Mouse (Mus musculus): ENCODE measurements at regions not wholly inside any gene's neighbourhood (a gene's known extent, or its start where the extent isn't known, plus 50 kb on each side); places are given as distances from the start of the nearest gene placed in this dataset.

GRCm38 (mm10) chr1:128663207-128663606, 71.1 kb upstream of the Cxcr4 start:
- WGBS (ENCODE audit: insufficient replicate concordance), result 77% methylated on average over 2 of the region's 2 CpGs
- DNase-seq (no peak), ATAC-seq (no peak)
- Histone ChIP-seq H3K4me1 (ENCODE audit: insufficient read depth) (no peaks in the 10 kb centered on the region), H3K27me3 (ENCODE audit: insufficient read depth, low read length) (no peaks in the 10 kb centered on the region), H3K27ac (ENCODE audit: low read depth) (no peak overlapping the region), H3K9me3 (ENCODE audit: low read length) (no peaks in the 10 kb centered on the region), H3K36me3 (replicated peaks; ENCODE audit: insufficient read depth, low read length) (no peaks in the 10 kb centered on the region), H3K9ac (replicated peaks) (no peak overlapping the region), H3K4me2 (ENCODE audit: low read depth, low read length) (no peak overlapping the region), H3K4me3 (ENCODE audit: low read depth, low read length) (no peak overlapping the region)
- TF ChIP-seq CTCF (IDR thresholded peaks at IDR 0.05; ENCODE audit: low read depth) (no peak), EP300 (IDR thresholded peaks at IDR 0.05; ENCODE audit: low read depth) (no peak)

- Histone ChIP-seq H3K4me3 (ENCODE audit: low read depth, low read length) (no peak overlapping the region), H3K4me1 (ENCODE audit: insufficient read depth) (no peaks in the 10 kb centered on the region), H3K36me3 (replicated peaks; ENCODE audit: insufficient read depth, low read length) (no peaks in the 10 kb centered on the region), H3K27ac (ENCODE audit: low read depth) (no peak overlapping the region), H3K9ac (replicated peaks) (no peak overlapping the region), H3K9me3 (ENCODE audit: low read length) (no peaks in the 10 kb centered on the region), H3K27me3 (ENCODE audit: insufficient read depth, low read length) (no peaks in the 10 kb centered on the region), H3K4me2 (ENCODE audit: low read depth, low read length) (no peak overlapping the region)
- TF ChIP-seq EP300 (IDR thresholded peaks at IDR 0.05; ENCODE audit: low read depth), result no peak
- DNase-seq, result no peak
- WGBS (ENCODE audit: insufficient replicate concordance), result 78% methylated on average over 1 of the region's 1 CpGs
- ATAC-seq, result no peak
These were observed 67.8 kb upstream of the Cxcr4 start for GRCm38 (mm10) chr1:128659857-128660256.

GRCm38 (mm10) chr1:128658802-128659201, 66.7 kb upstream of the Cxcr4 start:
- Histone ChIP-seq H3K4me2 (ENCODE audit: low read depth, low read length) (no peak overlapping the region), H3K9me3 (ENCODE audit: low read length) (no peaks in the 10 kb centered on the region), H3K27me3 (ENCODE audit: insufficient read depth, low read length) (no peaks in the 10 kb centered on the region), H3K4me1 (ENCODE audit: insufficient read depth) (0 out of 2 replicates have a peak, but pooled peaks cover 4% of the 10 kb centered on the region), H3K9ac (replicated peaks) (no peak overlapping the region), H3K4me3 (ENCODE audit: low read depth, low read length) (no peak overlapping the region), H3K27ac (ENCODE audit: low read depth) (no peak overlapping the region), H3K36me3 (replicated peaks; ENCODE audit: insufficient read depth, low read length) (no peaks in the 10 kb centered on the region)
- DNase-seq (no peak), ATAC-seq (no peak)
- WGBS (ENCODE audit: insufficient replicate concordance), result 19% methylated on average over 2 of the region's 2 CpGs
- no peak for TF ChIP-seq EP300 (IDR thresholded peaks at IDR 0.05; ENCODE audit: low read depth)
- TF ChIP-seq CTCF (IDR thresholded peaks at IDR 0.05; ENCODE audit: low read depth), result no peak

- H3K4me3 ChIP-seq (ENCODE audit: low read depth, low read length), result no peak overlapping the region
- TF ChIP-seq CTCF (IDR thresholded peaks at IDR 0.05; ENCODE audit: low read depth), result no peak
- no peaks in the 10 kb centered on the region for H3K36me3 ChIP-seq (replicated peaks; ENCODE audit: insufficient read depth, low read length)
- H3K4me1 ChIP-seq (ENCODE audit: insufficient read depth), result peaks cover 9% of the 10 kb centered on the region; the same call in 1 of the 2 replicates
- H3K27ac ChIP-seq (ENCODE audit: low read depth), result no peak overlapping the region
- DNase-seq (no peak), ATAC-seq (no peak)
- H3K9me3 ChIP-seq (ENCODE audit: low read length), result no peaks in the 10 kb centered on the region
- H3K4me2 ChIP-seq (ENCODE audit: low read depth, low read length), result no peak overlapping the region
- 51% methylated on average over 5 of the region's 5 CpGs for WGBS (ENCODE audit: insufficient replicate concordance)
- no peaks in the 10 kb centered on the region for H3K27me3 ChIP-seq (ENCODE audit: insufficient read depth, low read length)
- no peak overlapping the region for H3K9ac ChIP-seq (replicated peaks)
These were observed 62.2 kb upstream of the Cxcr4 start for GRCm38 (mm10) chr1:128654099-128654862.

- 64% methylated on average over 2 of the region's 2 CpGs for WGBS (ENCODE audit: insufficient replicate concordance)
- ATAC-seq, result no peak
- Histone ChIP-seq H3K4me3 (ENCODE audit: low read depth, low read length) (no peak overlapping the region), H3K9me3 (ENCODE audit: low read length) (no peaks in the 10 kb centered on the region), H3K4me1 (ENCODE audit: insufficient read depth) (peaks cover 9% of the 10 kb centered on the region; the same call in 1 of the 2 replicates), H3K9ac (replicated peaks) (no peak overlapping the region), H3K36me3 (replicated peaks; ENCODE audit: insufficient read depth, low read length) (no peaks in the 10 kb centered on the region), H3K4me2 (ENCODE audit: low read depth, low read length) (no peak overlapping the region), H3K27me3 (ENCODE audit: insufficient read depth, low read length) (no peaks in the 10 kb centered on the region), H3K27ac (ENCODE audit: low read depth) (no peak overlapping the region)
- DNase-seq, result no peak
- no peak for TF ChIP-seq CTCF (IDR thresholded peaks at IDR 0.05; ENCODE audit: low read depth)
- no peak for TF ChIP-seq EP300 (IDR thresholded peaks at IDR 0.05; ENCODE audit: low read depth)
These were observed 58.5 kb upstream of the Cxcr4 start for GRCm38 (mm10) chr1:128650596-128650995.

- WGBS (ENCODE audit: insufficient replicate concordance), result 77% methylated on average over 13 of the region's 13 CpGs
- Histone ChIP-seq H3K4me1 (ENCODE audit: insufficient read depth) (peaks cover 9% of the 10 kb centered on the region; the same call in 1 of the 2 replicates), H3K9me3 (ENCODE audit: low read length) (no peaks in the 10 kb centered on the region), H3K27me3 (ENCODE audit: insufficient read depth, low read length) (no peaks in the 10 kb centered on the region), H3K36me3 (replicated peaks; ENCODE audit: insufficient read depth, low read length) (no peaks in the 10 kb centered on the region), H3K27ac (ENCODE audit: low read depth) (no peak overlapping the region), H3K4me3 (ENCODE audit: low read depth, low read length) (no peak overlapping the region), H3K9ac (replicated peaks) (no peak overlapping the region), H3K4me2 (ENCODE audit: low read depth, low read length) (no peak overlapping the region)
- TF ChIP-seq EP300 (IDR thresholded peaks at IDR 0.05; ENCODE audit: low read depth), result no peak
- TF ChIP-seq CTCF (IDR thresholded peaks at IDR 0.05; ENCODE audit: low read depth), result no peak
- ATAC-seq, result no peak
- DNase-seq, result no peak
These were observed 57.5 kb upstream of the Cxcr4 start for GRCm38 (mm10) chr1:128649490-128650178.
